Mouse (Mus musculus) B cell, adult 2 months (primary cell): ENCODE measurements at regions not wholly inside any gene's neighbourhood (a gene's known extent, or its start where the extent isn't known, plus 50 kb on each side); places are given as distances from the start of the nearest gene placed in this dataset.

ENCODE experiments used
- DNase-seq, 2 experiments: peaks; one replicate each; pipeline ENCODE4 v3.0.0; 2022

DNA sequence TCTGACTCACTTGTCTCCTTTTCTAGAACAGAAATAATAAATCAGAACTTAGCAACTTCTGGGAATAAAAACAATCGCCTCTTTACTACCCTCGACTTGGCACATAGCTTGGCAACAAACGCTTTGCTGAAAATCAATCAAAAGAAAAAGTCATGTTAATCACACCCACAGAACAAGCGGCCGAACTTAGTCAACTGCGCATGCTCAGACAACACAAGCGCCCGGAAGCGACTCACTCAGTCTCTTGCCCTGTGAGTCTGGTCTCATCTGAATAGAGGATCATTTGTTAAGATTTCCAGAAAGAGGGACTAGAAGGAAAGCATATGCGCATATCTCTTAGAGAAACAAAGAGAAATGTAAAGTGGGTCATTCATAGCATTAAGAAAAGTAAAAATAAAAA, 375.8 kb downstream of the Gpd2 start:
- DNase-seq, result no peak

DNA sequence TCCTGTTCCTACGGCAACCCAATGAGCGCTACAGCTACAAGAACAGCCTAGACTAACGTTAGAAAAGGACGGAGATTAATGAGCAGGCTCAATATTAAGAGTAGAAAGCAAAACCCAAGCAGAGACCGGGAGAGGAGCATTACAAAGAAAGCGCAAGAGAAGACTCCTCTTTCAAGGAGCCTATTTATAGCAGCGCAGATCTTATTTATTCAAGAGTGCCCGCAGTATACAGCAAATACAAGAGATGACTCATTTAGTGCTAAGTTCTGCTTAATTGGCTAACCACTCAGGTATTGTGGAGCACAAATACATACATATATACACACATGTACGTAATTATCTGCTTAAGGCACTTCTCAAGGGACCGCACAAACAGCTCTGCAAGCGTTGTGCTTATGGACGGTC, 377.2 kb downstream of the Gpd2 start:
- DNase-seq, result no peak

DNA sequence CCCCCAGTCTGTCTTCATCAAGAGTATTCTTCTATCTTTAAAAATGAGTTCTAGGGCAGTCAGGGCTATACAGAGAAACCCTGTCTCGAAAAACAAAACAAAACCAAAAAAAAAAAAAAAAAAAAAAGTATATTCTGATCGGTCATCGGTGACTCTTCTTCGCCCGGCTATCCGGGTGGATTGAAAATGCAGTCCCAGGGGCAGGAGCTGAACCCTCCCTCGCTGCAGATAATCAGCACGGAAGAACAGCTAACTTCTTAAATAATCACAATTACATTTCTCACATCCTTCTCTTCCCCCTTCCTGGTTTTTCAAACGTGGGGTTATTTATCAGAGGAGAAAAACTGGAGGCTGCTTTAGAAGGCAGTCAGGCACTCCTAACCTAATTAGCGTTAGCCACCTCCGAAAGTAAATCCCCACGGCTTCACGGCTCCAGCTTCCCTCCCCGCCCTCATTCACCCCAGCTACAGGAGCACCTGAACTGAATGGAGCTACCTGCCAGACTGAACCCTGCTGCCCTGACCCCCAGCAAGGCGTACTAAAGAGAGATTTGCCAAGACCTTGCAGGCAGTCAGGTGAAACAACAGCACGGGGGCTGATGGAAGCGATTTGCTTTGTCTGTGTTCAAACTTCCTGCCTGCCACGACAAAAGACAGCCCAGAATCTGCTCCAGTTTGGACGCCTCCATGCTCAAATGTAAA, 379.2 kb downstream of the Gpd2 start:
- DNase-seq, result no peak

DNA sequence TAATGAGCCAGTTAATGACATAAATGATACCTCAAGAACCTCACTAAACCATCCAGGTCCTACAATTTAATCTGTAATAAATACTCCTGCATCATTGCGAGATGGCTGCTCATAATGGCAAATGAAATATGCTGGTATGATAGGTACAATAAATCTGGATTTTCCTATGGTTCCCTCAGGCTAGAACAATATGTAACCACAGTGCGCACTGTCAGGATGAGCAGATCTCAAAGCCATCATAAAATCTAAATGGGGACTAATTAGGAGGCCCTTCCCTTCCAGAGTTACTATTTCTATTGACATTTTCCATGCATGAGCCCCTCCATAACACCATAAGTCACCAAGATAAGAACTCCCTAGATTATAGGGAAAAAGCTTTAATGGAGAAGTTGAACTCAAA, 379.8 kb downstream of the Gpd2 start:
- no peak for DNase-seq

DNA sequence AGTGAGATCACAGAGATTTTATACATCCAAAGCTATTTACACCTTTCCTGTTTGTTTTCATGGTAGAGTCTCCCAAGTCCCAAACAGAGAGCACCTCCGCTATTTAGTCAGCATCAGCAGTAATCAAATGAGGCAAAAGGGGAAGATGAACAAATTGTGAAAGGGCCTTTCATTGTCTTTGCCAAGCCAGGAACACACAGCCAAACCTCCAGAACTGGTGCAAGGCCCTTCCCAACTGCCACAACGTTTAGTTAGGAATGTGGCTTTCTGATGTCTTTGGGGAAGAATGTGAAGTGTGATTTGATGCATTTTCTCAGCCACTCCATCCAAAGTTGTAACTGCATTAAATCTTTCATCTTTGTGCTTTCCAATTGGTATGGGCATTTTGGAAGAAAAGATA, 353.6 kb upstream of the Galnt5 start:
- no peak for DNase-seq

DNA sequence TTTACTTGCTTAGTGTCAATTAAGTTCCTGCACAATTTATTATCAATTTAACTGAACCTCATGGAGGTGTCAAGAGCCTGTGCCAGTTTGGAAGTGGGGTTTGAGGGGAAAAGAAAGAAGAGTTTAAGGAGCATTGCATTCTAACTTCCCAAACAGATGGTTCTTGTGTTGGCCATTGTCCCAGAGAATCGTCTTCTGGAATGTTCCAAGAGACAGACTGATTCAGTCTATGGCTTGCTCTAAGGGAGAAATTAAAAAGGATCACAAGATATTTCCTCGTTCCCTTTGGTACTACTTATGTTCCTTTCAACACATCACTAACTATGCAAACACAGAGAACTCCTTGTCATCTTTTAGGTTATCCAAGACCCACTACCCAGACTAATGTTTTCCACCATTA, 353.1 kb upstream of the Galnt5 start:
- DNase-seq, result no peak

DNA sequence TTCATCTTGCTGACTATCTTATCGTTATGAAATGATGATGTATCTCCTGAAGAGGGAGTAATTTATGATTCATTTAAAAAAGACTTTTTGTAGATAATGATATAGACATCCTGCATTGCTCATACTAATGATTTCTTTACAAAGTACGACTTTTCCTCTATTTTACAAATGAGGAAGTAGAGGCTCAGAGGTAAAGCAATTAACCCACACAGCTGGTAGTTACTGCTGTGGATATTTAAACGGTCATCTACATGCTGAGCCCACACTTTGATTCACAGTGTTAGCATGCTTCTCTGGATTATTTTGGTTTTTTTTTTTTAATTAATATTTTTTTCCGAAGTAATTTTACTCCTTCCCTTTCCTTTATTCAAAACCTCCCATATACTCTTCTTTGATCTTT, 348.7 kb upstream of the Galnt5 start:
- no peak for DNase-seq

DNA sequence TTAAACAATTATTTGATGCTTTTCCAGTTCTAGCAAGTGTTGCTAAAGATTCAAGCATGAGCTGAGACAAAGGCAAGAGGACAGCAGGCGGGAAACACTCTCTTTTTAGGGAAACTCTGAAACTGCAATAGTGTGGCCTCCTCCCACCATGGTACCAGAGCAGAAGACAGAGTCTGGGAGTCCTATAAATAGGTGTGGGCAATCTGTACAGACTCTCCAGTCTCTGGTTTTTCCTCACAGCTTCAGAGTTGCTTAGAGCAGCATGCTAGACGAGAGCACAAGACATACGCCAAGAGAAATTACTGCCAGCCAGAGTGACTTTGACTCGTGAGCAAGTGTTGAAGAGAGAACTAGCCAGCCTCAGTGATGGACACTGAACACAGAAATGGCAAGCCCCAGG, 340.3 kb upstream of the Galnt5 start:
- no peak for DNase-seq

DNA sequence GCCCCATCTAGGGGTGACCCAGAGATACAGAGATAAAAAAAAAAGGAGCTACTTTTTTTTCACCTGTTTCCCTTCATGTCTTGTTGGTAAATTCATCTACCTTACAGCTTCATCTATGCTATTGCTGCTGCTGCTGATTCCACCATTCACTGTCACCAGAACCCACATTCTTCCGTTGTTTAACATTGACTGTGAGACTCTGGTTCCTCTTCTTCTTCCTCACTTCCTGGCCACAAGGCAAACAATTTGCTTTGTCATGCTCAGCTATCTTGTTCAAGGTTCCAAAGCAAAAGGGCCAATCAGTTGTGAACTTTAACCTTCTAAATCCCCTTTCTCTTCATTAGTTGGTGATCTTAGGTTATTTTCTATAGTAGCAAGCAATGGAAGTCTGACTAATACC, 335.8 kb upstream of the Galnt5 start:
- DNase-seq, result no peak

DNA sequence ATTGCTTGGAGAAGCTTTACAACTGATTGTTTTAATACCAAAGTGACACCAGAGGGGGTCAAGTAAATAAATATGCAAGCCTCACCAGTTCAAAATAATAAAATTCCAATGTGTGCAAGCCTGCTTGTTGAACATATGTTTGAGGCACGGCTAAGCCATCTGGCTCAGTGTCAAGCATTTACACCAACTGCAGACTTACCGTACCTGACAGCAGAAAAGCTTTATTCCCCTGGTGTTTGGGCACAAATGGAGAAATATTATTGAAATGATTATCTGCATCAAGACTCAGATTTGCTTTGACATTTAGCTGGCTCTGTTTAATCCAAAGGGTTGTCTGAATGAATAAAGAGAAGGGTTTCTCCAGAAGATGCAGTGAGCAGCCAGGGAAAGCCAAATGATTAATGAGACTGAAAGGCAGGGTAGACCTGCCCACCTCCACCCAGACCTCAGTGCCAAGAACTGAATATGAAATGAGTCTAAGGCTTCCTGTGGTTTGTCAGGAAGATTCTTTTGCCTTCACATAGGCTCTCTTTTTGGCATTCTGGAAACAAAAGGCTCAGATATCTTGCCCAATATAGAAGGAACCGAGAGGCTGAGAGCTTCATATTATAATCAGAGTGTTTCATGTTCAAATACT, 325.6 kb upstream of the Galnt5 start:
- DNase-seq, result no peak

DNA sequence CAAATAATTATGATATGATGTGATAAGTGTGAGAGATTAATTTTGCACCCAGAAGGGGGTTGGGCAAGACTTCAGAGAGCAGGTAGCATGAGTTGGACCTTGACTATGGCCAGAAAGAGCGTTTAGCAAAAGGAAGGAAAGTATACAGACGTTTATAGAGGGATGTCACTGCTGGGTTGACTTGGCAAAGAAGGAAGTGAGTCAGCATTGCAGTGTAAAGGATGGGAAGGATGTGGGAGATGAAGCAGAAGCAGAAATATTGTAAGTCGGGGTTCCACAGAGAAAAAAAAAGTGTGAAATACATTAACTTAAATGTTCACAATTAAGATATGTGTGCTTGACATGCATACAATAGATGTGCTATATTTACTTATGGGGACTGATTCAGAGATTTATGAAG, 307.8 kb upstream of the Galnt5 start:
- no peak for DNase-seq

DNA sequence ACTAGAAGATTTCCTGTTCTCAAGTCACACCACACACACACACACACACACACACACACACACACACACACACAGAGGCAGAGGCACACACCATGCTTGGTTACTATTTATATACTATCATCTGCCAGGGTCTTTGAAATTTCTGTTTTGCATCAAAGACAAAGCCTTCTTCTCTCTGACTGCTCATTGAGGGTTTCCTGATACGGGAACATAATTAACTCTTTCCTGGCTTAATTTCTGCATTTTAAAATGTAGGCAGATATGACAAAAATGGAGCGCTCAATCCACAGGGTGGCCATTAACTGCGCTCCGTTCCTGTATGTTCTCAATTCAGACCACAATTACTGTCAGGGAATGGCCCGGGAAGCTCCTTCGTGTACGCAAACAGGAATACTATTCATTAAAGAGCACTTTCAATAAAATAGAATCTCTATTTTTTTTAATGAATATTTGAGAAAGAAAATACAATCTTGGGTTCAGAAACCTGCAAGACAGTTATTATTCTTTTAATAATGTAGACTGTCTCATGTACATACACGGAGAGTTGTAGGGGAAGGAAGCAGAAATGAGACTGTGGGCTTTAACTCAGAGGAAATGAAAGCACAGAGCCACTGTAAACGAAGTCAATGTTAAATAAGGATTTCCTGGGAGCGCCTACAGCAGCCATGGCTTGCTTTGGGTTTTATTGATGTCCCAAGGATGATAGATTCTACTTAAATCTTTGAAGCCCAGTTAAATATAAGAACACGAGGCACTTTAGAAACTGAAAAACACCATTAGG, 300.5 kb upstream of the Galnt5 start:
- peak in 1 of 2 experiments; percentile 1 for DNase-seq

DNA sequence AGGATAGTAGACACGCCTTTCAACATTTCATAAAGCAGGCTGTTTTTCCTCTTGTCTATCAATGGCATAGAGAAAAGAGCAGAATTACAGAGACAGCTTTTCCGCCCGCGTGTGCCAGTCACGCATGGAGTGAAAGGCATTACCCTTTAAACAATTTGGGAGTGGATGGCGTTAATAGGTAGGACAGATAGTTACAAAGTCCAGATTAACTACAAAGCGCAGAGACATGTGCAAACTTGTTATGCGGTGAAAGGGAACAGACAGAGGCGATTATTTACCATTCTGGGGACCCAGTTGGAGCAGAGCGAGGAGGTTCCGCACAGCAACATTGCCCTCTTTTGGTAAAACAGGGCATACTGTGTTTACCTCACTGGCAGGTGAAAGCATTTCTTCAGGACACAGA, 299.0 kb upstream of the Galnt5 start:
- DNase-seq, result peak in 1 of 2 experiments; percentile 3

DNA sequence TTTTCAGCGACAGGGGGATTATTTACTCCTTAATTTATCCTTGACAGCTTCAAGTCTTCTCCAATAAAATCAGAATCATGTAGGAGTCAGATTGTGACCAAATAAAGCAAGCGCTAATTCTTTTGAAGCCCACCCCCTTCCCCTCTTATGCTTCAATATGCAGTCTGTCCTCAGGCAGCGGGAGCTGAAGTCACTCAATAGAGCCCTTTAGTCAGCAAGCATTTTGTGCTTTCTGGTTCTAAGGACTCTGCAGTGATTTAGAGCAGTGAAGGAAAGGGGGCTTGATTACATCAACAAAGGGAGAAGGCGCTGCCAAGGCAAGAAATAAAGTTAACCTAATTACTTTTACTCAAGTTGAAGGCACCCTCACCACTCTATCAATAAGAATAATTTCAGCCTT, 298.5 kb upstream of the Galnt5 start:
- DNase-seq, result no peak

DNA sequence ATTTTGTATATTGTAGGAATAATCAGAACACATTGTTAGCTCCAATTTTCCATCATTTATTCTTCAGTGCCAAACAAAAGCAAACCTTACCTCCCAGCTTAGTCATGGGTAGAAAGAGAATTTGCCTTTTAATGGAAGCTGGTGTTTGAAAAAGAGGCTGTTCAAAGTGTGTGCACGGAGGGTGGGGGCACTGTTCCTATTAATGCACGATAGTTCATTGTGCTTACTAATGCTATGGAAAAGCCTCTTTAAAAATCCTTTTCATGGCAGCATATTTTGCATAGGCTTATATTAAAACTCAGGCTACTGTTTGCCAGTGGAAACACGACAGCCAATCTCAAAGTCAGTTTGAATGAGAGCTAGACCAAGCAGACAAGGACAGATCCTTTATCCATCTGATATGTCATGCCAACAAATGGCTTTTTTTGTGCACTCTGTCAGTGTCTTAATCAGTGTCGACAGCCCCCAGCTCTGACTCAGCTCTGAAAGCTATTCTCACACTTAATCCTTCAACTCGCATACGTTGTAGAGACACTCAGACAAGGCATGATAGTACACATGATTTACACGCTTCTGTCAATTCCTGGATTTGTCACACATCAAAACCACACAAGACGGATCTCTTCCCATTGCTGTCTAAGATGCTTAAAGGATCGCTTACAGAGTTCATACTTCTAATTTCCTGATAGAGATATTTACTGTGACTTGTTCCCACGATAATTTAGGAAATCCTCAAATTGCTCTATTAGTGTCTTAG, 280.8 kb upstream of the Galnt5 start:
- no peak for DNase-seq
